27 mouse cellular contexts compared by ENCODE assay signal in genomic region chr10:63402731-63403504, GRCm38 (mm10). TPM values are rescaled to one million over a fixed set of nuclear protein-coding genes. Genes with fewer than 3 reads are reported as not detected.
A peak's percentile ranks its signal among the peaks of the same experiment; 100 is the strongest.
DNase-seq lines count a peak whose midpoint lies in the region; ATAC-seq lines count a peak whose summit lies in the region.
"Had no signal": no experiment of that assay in that cellular context is flagged by ENCODE, and none has a peak within 500 bp of the region (broad histone marks: within the 10 kb centered on the region; RNA-seq: fewer than 3 reads in every experiment).

No protein-coding gene starts in this region.

- H3K9me3 ChIP-seq in kidney, embryonic 14.5 days (ENCODE audit: control insufficient read depth, low read length) = no peaks in the 10 kb centered on the region
- no peaks in the 10 kb centered on the region for H3K9me3 ChIP-seq in forebrain, embryonic 15.5 days
- H3K9me3 ChIP-seq: limb, embryonic 15.5 days had no signal

- no peaks in the 10 kb centered on the region for H3K36me3 ChIP-seq in kidney, embryonic 14.5 days (ENCODE audit: control insufficient read depth, insufficient read depth, low read length)
- H3K36me3 ChIP-seq in forebrain, embryonic 15.5 days = no peaks in the 10 kb centered on the region

- no peak overlapping the region for H3K4me3 ChIP-seq in kidney, embryonic 14.5 days (ENCODE audit: low read length)
- no peak overlapping the region for H3K4me3 ChIP-seq in forebrain, embryonic 15.5 days
- H3K4me3 ChIP-seq: erythroblast, embryonic 14.5 days; limb, embryonic 15.5 days had no signal

- H3K27ac ChIP-seq in kidney, embryonic 14.5 days (ENCODE audit: low read depth, low read length) = no peak overlapping the region
- no peak overlapping the region for H3K27ac ChIP-seq in forebrain, embryonic 15.5 days (replicated peaks)
- H3K27ac ChIP-seq: hindbrain, postnatal 0 days; limb, embryonic 15.5 days had no signal

- WGBS in kidney, embryonic 14.5 days = 78% methylated on average over 5 of the region's 5 CpGs
- 76% methylated on average over 5 of the region's 5 CpGs for WGBS in forebrain, embryonic 15.5 days

- H3K27me3 ChIP-seq in kidney, embryonic 14.5 days (ENCODE audit: control insufficient read depth, insufficient read depth, low read length) = no peaks in the 10 kb centered on the region
- no peaks in the 10 kb centered on the region for H3K27me3 ChIP-seq in forebrain, embryonic 15.5 days
- H3K27me3 ChIP-seq: limb, embryonic 15.5 days had no signal

- no peak overlapping the region for H3K9ac ChIP-seq in kidney, embryonic 14.5 days (ENCODE audit: low read depth, low read length)
- H3K9ac ChIP-seq in forebrain, embryonic 15.5 days (replicated peaks) = no peak overlapping the region
- H3K9ac ChIP-seq: limb, embryonic 15.5 days had no signal

- DNase-seq in cerebellum, postnatal 4 days (ENCODE audit: low spot score in 2 of 2) = no peak
- peak; percentile 12 for DNase-seq in kidney, postnatal 10 days
- DNase-seq in kidney, postnatal 14 days = peak; percentile 43
- DNase-seq in adipocyte (ENCODE audit: low spot score) = no peak
- DNase-seq in left cerebral cortex, postnatal 14 days (ENCODE audit: low spot score in 2 of 2) = no peak
- DNase-seq: adrenal gland, adult 8-10 months; gastrocnemius, postnatal 14 days; retina, postnatal 1 day; thymus, adult 2 months had no signal

- H3K4me2 ChIP-seq in kidney, embryonic 14.5 days (replicated peaks; ENCODE audit: low read depth, low read length) = no peak overlapping the region
- H3K4me2 ChIP-seq in forebrain, embryonic 15.5 days (replicated peaks) = no peak overlapping the region
- H3K4me2 ChIP-seq: limb, embryonic 15.5 days; midbrain, embryonic 11.5 days had no signal

- intact Hi-C loops in left cerebral cortex, postnatal 14 days (cut with DNase I) = no loop called here

- ATAC-seq in cerebellum, adult (ENCODE audit: insufficient number of reproducible peaks, low FRiP score, low TSS enrichment) = peak; percentile 87
- ATAC-seq in kidney, embryonic 14.5 days (ENCODE audit: low FRiP score, low TSS enrichment) = no peak
- ATAC-seq in forebrain, embryonic 15.5 days (replicated peaks) = no peak
- ATAC-seq: forebrain, embryonic 14.5 days; hindbrain, postnatal 0 days; intestine, postnatal 0 days; lung, postnatal 0 days had no signal

- no peaks in the 10 kb centered on the region for H3K4me1 ChIP-seq in kidney, embryonic 14.5 days (ENCODE audit: control insufficient read depth, insufficient read depth, low read length)
- H3K4me1 ChIP-seq in forebrain, embryonic 15.5 days = no peaks in the 10 kb centered on the region
- H3K4me1 ChIP-seq: limb, embryonic 15.5 days had no signal

RNA-seq across cellular contexts. Expression of gene Gm7075, which starts 18.7 kb away (rescaled TPM):
- polyA plus RNA-seq in kidney, embryonic 14.5 days (2014; fragmentation: Nextera tagmentation; extraction: Ambion mirVana) = not detected in 2 replicates
- not detected in 2 replicates for polyA plus RNA-seq in forebrain, embryonic 15.5 days (2015; fragmentation: Nextera tagmentation; extraction: Ambion mirVana)
- not detected for total RNA-seq in left cerebral cortex, postnatal 14 days (2021)
- total RNA-seq: adrenal gland, adult 8-10 months; gastrocnemius, postnatal 14 days; heart, adult 8-10 months; hematopoietic stem cell, adult 5-6 weeks; hindbrain, postnatal 0 days; layer of hippocampus, adult 8-10 months; left cerebral cortex, postnatal 36 days had no signal
- polyA plus RNA-seq: embryonic facial prominence, embryonic 11.5 days; erythroblast, embryonic 14.5 days; forebrain, embryonic 14.5 days; heart, embryonic 16.5 days; hindbrain, postnatal 0 days; intestine, postnatal 0 days; limb, embryonic 15.5 days; lung, postnatal 0 days; midbrain, embryonic 11.5 days; neural tube, embryonic 11.5 days; stomach, embryonic 16.5 days; thymus, adult 2 months had no signal

RNA-seq across cellular contexts. Expression of gene Dnajc12, which starts 20.7 kb away (rescaled TPM):
- polyA plus RNA-seq in kidney, embryonic 14.5 days (2014; fragmentation: Nextera tagmentation; extraction: Ambion mirVana) = 9.8 and 11.3 TPM in 2 replicates
- 7.2 and 9.0 TPM in 2 replicates for polyA plus RNA-seq in forebrain, embryonic 15.5 days (2015; fragmentation: Nextera tagmentation; extraction: Ambion mirVana)
- total RNA-seq in left cerebral cortex, postnatal 14 days (2021) = 10 to 100 TPM; 13.0 to 14.0 TPM

RNA-seq across cellular contexts. Expression of gene Sirt1, which starts 21.4 kb away (rescaled TPM):
- 10.7 and 12.5 TPM in 2 replicates for polyA plus RNA-seq in kidney, embryonic 14.5 days (2014; fragmentation: Nextera tagmentation; extraction: Ambion mirVana)
- 4.7 and 5.2 TPM in 2 replicates for polyA plus RNA-seq in forebrain, embryonic 15.5 days (2015; fragmentation: Nextera tagmentation; extraction: Ambion mirVana)
- 10 to 100 TPM; 11.4 to 13.4 TPM for total RNA-seq in left cerebral cortex, postnatal 14 days (2021)

RNA-seq across cellular contexts. Expression of gene Ctnna3, which starts 27.0 kb away (rescaled TPM):
- 0.21 and 0.55 TPM in 2 replicates for polyA plus RNA-seq in kidney, embryonic 14.5 days (2014; fragmentation: Nextera tagmentation; extraction: Ambion mirVana)
- polyA plus RNA-seq in forebrain, embryonic 15.5 days (2015; fragmentation: Nextera tagmentation; extraction: Ambion mirVana) = 0.65 and 1.1 TPM in 2 replicates
- total RNA-seq in left cerebral cortex, postnatal 14 days (2021) = 1 to 10 TPM; 1.0 to 2.0 TPM
- total RNA-seq: hematopoietic stem cell, adult 5-6 weeks had no signal
- polyA plus RNA-seq: erythroblast, embryonic 14.5 days; midbrain, embryonic 11.5 days had no signal

Comparison
In these comparisons a context has a peak if more than half of its experiments do, and no peak if none do; other contexts are left out.
1. DNase-seq: peak in kidney, postnatal 10 days (single experiment) and kidney, postnatal 14 days (single experiment); none in cerebellum, postnatal 4 days (0 of 2), adipocyte (single experiment) and left cerebral cortex, postnatal 14 days (0 of 2).